ENCODE assay signal across 9 mouse cellular contexts in genomic region chr5:74613491-74614151, GRCm38 (mm10).
DNase-seq lines count a peak whose midpoint lies in the region; ATAC-seq lines count a peak whose summit lies in the region.
"Had no signal": no experiment of that assay in that cellular context is flagged by ENCODE, and none has a peak within 500 bp of the region (broad histone marks: within the 10 kb centered on the region; RNA-seq: fewer than 3 reads in every experiment).

No protein-coding gene starts in this region.

- no peaks in the 10 kb centered on the region for H3K27me3 ChIP-seq in embryonic facial prominence, embryonic 10.5 days (replicated peaks; ENCODE audit: low read depth, poor library complexity, severe bottlenecking)
- no peaks in the 10 kb centered on the region for H3K27me3 ChIP-seq in intestine, embryonic 14.5 days (replicated peaks; ENCODE audit: control insufficient read depth, insufficient read depth, low read length)
- peaks cover 9% of the 10 kb centered on the region; the same call in 1 of the 2 replicates for H3K27me3 ChIP-seq in lung, embryonic 15.5 days
- H3K27me3 ChIP-seq in kidney, embryonic 14.5 days (ENCODE audit: control insufficient read depth, insufficient read depth, low read length), result no peaks in the 10 kb centered on the region

- no peaks in the 10 kb centered on the region for H3K9me3 ChIP-seq in embryonic facial prominence, embryonic 10.5 days
- H3K9me3 ChIP-seq in intestine, embryonic 14.5 days (ENCODE audit: control insufficient read depth, low read length), result no peaks in the 10 kb centered on the region
- H3K9me3 ChIP-seq in lung, embryonic 15.5 days, result no peaks in the 10 kb centered on the region
- no peaks in the 10 kb centered on the region for H3K9me3 ChIP-seq in kidney, embryonic 14.5 days (ENCODE audit: control insufficient read depth, low read length)

- ATAC-seq in intestine, embryonic 14.5 days (replicated peaks; ENCODE audit: low FRiP score, low TSS enrichment, low read depth), result no peak
- ATAC-seq in lung, embryonic 15.5 days (ENCODE audit: borderline replicate concordance, extremely low read depth, low FRiP score, low TSS enrichment), result 0 out of 2 replicates have a peak, but pooled peaks have one; percentile 27
- no peak for ATAC-seq in activated CD4-positive, CD25-positive, alpha-beta regulatory T cell, adult 4 months
- no peak for ATAC-seq in kidney, embryonic 14.5 days (ENCODE audit: low FRiP score, low TSS enrichment)

- 73% methylated on average over 18 of the region's 18 CpGs for WGBS in embryonic facial prominence, embryonic 10.5 days
- 28% methylated on average over 18 of the region's 18 CpGs for WGBS in intestine, embryonic 14.5 days
- 13% methylated on average over 18 of the region's 18 CpGs for WGBS in lung, embryonic 15.5 days
- WGBS in kidney, embryonic 14.5 days, result 49% methylated on average over 18 of the region's 18 CpGs

- H3K4me3 ChIP-seq in embryonic facial prominence, embryonic 10.5 days, result no peak overlapping the region
- H3K4me3 ChIP-seq in intestine, embryonic 14.5 days (ENCODE audit: low read depth, low read length), result no peak overlapping the region
- H3K4me3 ChIP-seq in lung, embryonic 15.5 days, result no peak overlapping the region
- no peak overlapping the region for H3K4me3 ChIP-seq in kidney, embryonic 14.5 days (ENCODE audit: low read length)

- peak; percentile 30 for DNase-seq in adrenal gland, postnatal 10 days
- DNase-seq in adrenal gland, adult (ENCODE audit: inconsistent age in 2 of 2, low spot score in 1 of 2), result no peak
- DNase-seq in embryonic facial prominence, embryonic 10.5 days (ENCODE audit: low spot score), result no peak
- peak; percentile 57 for DNase-seq in intestine, embryonic 14.5 days (ENCODE audit: low spot score)
- DNase-seq in natural killer cell, adult 2 months (ENCODE audit: low spot score in 2 of 2), result no peak
- DNase-seq: right cerebral cortex, postnatal 14 days had no signal

- H3K9ac ChIP-seq in intestine, embryonic 14.5 days (ENCODE audit: low read length), result no peak overlapping the region
- no peak overlapping the region for H3K9ac ChIP-seq in lung, embryonic 15.5 days
- no peak overlapping the region for H3K9ac ChIP-seq in kidney, embryonic 14.5 days (ENCODE audit: low read depth, low read length)

- H3K4me2 ChIP-seq in intestine, embryonic 14.5 days (ENCODE audit: low read length), result no peak overlapping the region
- H3K4me2 ChIP-seq in lung, embryonic 15.5 days, result peak overlapping the region; percentile 30
- H3K4me2 ChIP-seq in kidney, embryonic 14.5 days (replicated peaks; ENCODE audit: low read depth, low read length), result no peak overlapping the region

- H3K36me3 ChIP-seq in embryonic facial prominence, embryonic 10.5 days (replicated peaks), result no peaks in the 10 kb centered on the region
- no peaks in the 10 kb centered on the region for H3K36me3 ChIP-seq in intestine, embryonic 14.5 days (ENCODE audit: control insufficient read depth, insufficient read depth, low read length)
- no peaks in the 10 kb centered on the region for H3K36me3 ChIP-seq in lung, embryonic 15.5 days
- no peaks in the 10 kb centered on the region for H3K36me3 ChIP-seq in kidney, embryonic 14.5 days (ENCODE audit: control insufficient read depth, insufficient read depth, low read length)

- H3K4me1 ChIP-seq in embryonic facial prominence, embryonic 10.5 days, result peaks cover 31% of the 10 kb centered on the region
- peaks cover 11% of the 10 kb centered on the region for H3K4me1 ChIP-seq in intestine, embryonic 14.5 days (replicated peaks; ENCODE audit: control insufficient read depth, insufficient read depth, low read length)
- peaks cover 9% of the 10 kb centered on the region for H3K4me1 ChIP-seq in lung, embryonic 15.5 days
- no peaks in the 10 kb centered on the region for H3K4me1 ChIP-seq in kidney, embryonic 14.5 days (ENCODE audit: control insufficient read depth, insufficient read depth, low read length)

- H3K27ac ChIP-seq in embryonic facial prominence, embryonic 10.5 days (replicated peaks), result peak overlapping the region; percentile 68
- no peak overlapping the region for H3K27ac ChIP-seq in intestine, embryonic 14.5 days (ENCODE audit: low read depth)
- H3K27ac ChIP-seq in lung, embryonic 15.5 days, result 0 out of 2 replicates have a peak overlapping the region, but pooled peaks have one; percentile 8
- H3K27ac ChIP-seq in kidney, embryonic 14.5 days (ENCODE audit: low read depth, low read length), result no peak overlapping the region

Comparison
In these comparisons a context has a peak if more than half of its experiments do, and no peak if none do; other contexts are left out.
1. DNase-seq: peak in adrenal gland, postnatal 10 days (single experiment) and intestine, embryonic 14.5 days (single experiment); none in adrenal gland, adult (0 of 2), embryonic facial prominence, embryonic 10.5 days (single experiment) and natural killer cell, adult 2 months (0 of 2).
2. H3K27ac ChIP-seq: peak in embryonic facial prominence, embryonic 10.5 days (single experiment) and lung, embryonic 15.5 days (single experiment); none in intestine, embryonic 14.5 days (single experiment) and kidney, embryonic 14.5 days (single experiment).